Mouse (Mus musculus) stomach, postnatal 0 days (tissue): ENCODE results near the gene Zfp750. TPM values are rescaled to one million over a fixed set of nuclear protein-coding genes. Genes with fewer than 3 reads are reported as not detected.
A peak's percentile ranks its signal among the peaks of the same experiment; 100 is the strongest.

Source experiments
- ATAC-seq: fragments of 200-750 bp; cut with Nextera tagmentation; 2 replicates; pipeline ENCODE4 v1.8.0; 2017; ENCODE audit not compliant: low FRiP score, low TSS enrichment
- DNase-seq: peaks from one replicate; pipeline ENCODE4 v3.0.0-alpha.2; 2016; ENCODE audit warnings: low spot score
- H3K27ac ChIP-seq: fragments of 300-500 bp; sonication (generic); replicated peaks from 2 replicates; pipeline ENCODE4 v1.5.1; 2014; ENCODE audit warnings: mild to moderate bottlenecking, control low read depth
- H3K27me3 ChIP-seq: fragments of 300-500 bp; sonication (generic); 2 replicates; pipeline ENCODE4 v1.6.1; 2014; ENCODE audit warnings: low read length; ENCODE audit not compliant: control insufficient read depth, insufficient read depth
- H3K36me3 ChIP-seq: fragments of 300-500 bp; sonication (generic); 2 replicates; pipeline ENCODE4 v1.6.1; 2014; ENCODE audit warnings: low read length, mixed read lengths; ENCODE audit not compliant: control insufficient read depth, insufficient read depth
- H3K4me1 ChIP-seq: fragments of 300-500 bp; sonication (generic); replicated peaks from 2 replicates; pipeline ENCODE4 v1.6.1; 2014; ENCODE audit warnings: antibody characterized with exemption; ENCODE audit not compliant: control insufficient read depth, insufficient read depth
- H3K4me2 ChIP-seq: fragments of 300-500 bp; sonication (generic); replicated peaks from 2 replicates; pipeline ENCODE4 v1.6.1; 2014; ENCODE audit warnings: low read depth, mild to moderate bottlenecking, control low read depth, moderate library complexity
- H3K4me3 ChIP-seq: fragments of 300-500 bp; sonication (generic); 2 replicates; pipeline ENCODE4 v1.5.1; 2014; ENCODE audit warnings: low read depth, low read length, control low read depth
- H3K9ac ChIP-seq: fragments of 300-500 bp; sonication (generic); 2 replicates; pipeline ENCODE4 v1.6.1; 2014; ENCODE audit warnings: mild to moderate bottlenecking, low read length, control low read depth, mixed read lengths
- H3K9me3 ChIP-seq: fragments of 300-500 bp; sonication (generic); 2 replicates; pipeline ENCODE4 v1.6.1; 2016; ENCODE audit warnings: low read length; ENCODE audit not compliant: control insufficient read depth
- CTCF ChIP-seq: IDR thresholded peaks from 2 replicates; pipeline ENCODE4 v1.5.1; 2016; ENCODE audit warnings: antibody characterized with exemption, low read depth, mild to moderate bottlenecking, moderate library complexity
- EP300 ChIP-seq: optimal IDR thresholded peaks from 2 replicates; pipeline ENCODE3; 2016; ENCODE audit warnings: antibody characterized with exemption
- WGBS: fragments of 180-500 bp; shearing (Covaris S2); extraction: QIAGEN DNeasy Blood & Tissue Kit; methylation state at CpG from one replicate; pipeline ENCODE4 v1.1.7; 2014; 5-methylcytosine and 5-hydroxymethylcytosine counted together
- polyA plus RNA-seq: library from polyadenylated mRNA; unstranded; fragments of >200 nt; fragmentation: Nextera tagmentation; extraction: Ambion mirVana; gene quantifications from 2 replicates; pipeline ENCODE4 v1.2.1, GENCODE M21; 2015

Gene Zfp750
- polyA plus RNA-seq, 1 experiment from 2014 or later, result 19.2 TPM

GRCm38 (mm10) chr11:121524191-121524590 lies 5.1 kb upstream of the Zfp750 start:
- Histone ChIP-seq H3K27me3 (no peaks in the 10 kb centered on the region), H3K9me3 (no peaks in the 10 kb centered on the region), H3K9ac (no peak overlapping the region), H3K27ac (no peak overlapping the region), H3K36me3 (no peaks in the 10 kb centered on the region), H3K4me2 (no peak overlapping the region), H3K4me1 (no peaks in the 10 kb centered on the region), H3K4me3 (no peak overlapping the region)
- ATAC-seq (no peak), DNase-seq (no peak)
- TF ChIP-seq CTCF, result no peak
- no peak for TF ChIP-seq EP300
- WGBS, result 61% methylated on average over 7 of the region's 7 CpGs

- Histone ChIP-seq H3K9ac (no peak overlapping the region), H3K27ac (no peak overlapping the region), H3K9me3 (no peaks in the 10 kb centered on the region), H3K4me3 (no peak overlapping the region), H3K27me3 (no peaks in the 10 kb centered on the region), H3K36me3 (no peaks in the 10 kb centered on the region), H3K4me2 (no peak overlapping the region), H3K4me1 (0 out of 2 replicates have a peak, but pooled peaks cover 5% of the 10 kb centered on the region)
- WGBS, result 85% methylated on average over 4 of the region's 4 CpGs
- no peak for ATAC-seq
- TF ChIP-seq EP300 (no peak), CTCF (no peak)
- DNase-seq, result no peak
Observed at GRCm38 (mm10) chr11:121522156-121522762, 3.1 kb upstream of the Zfp750 start.

DNA sequence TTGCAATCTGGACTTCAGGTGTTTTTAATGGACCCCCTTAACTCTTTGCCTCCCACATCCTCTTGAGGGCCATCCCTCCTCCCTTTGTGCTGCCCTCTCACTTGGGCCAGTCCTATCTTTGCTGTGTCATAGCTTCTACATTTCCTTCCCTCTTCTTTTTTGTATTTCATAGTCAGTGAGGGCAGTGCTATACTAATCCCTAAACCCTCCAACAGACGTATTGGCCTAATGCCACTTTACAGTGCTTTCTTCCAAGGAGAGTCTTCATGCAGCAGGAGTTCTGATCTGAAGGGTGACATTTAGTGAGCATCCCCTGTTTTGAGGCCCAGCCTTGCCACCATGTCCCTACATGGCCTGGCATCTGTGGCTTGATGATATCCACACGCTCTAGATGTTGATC lies 1.6 kb upstream of the Zfp750 start:
- Histone ChIP-seq H3K27ac (no peak overlapping the region), H3K9me3 (no peaks in the 10 kb centered on the region), H3K9ac (no peak overlapping the region), H3K27me3 (no peaks in the 10 kb centered on the region), H3K4me3 (no peak overlapping the region), H3K4me2 (no peak overlapping the region), H3K4me1 (0 out of 2 replicates have a peak, but pooled peaks cover 5% of the 10 kb centered on the region), H3K36me3 (no peaks in the 10 kb centered on the region)
- ATAC-seq, result no peak
- no peak for DNase-seq
- TF ChIP-seq EP300 (no peak), CTCF (no peak)
- 73% methylated on average over 2 of the region's 2 CpGs for whole genome bisulfite sequencing

GRCm38 (mm10) chr11:121519703-121520102 lies 570 bp upstream of the Zfp750 start:
- Histone ChIP-seq H3K27me3 (no peaks in the 10 kb centered on the region), H3K4me3 (peak overlapping the region; percentile 34; the same call in 1 of the 2 replicates), H3K4me2 (peak overlapping the region; percentile 32; the same call in 1 of the 2 replicates), H3K27ac (peak overlapping the region; percentile 65), H3K9ac (peak overlapping the region; percentile 47; the same call in 1 of the 2 replicates), H3K9me3 (no peaks in the 10 kb centered on the region), H3K4me1 (0 out of 2 replicates have a peak, but pooled peaks cover 5% of the 10 kb centered on the region), H3K36me3 (no peaks in the 10 kb centered on the region)
- no peak for DNase-seq
- ATAC-seq, result no peak
- 64% methylated on average over 7 of the region's 7 CpGs for whole genome bisulfite sequencing
- TF ChIP-seq CTCF (no peak), EP300 (no peak)

- Histone ChIP-seq H3K4me1 (0 out of 2 replicates have a peak, but pooled peaks cover 5% of the 10 kb centered on the region), H3K4me3 (peak overlapping the region; percentile 29), H3K27ac (peak overlapping the region; percentile 88), H3K4me2 (peak overlapping the region; percentile 38), H3K9ac (peak overlapping the region; percentile 18), H3K27me3 (no peaks in the 10 kb centered on the region), H3K36me3 (no peaks in the 10 kb centered on the region), H3K9me3 (no peaks in the 10 kb centered on the region)
- peak; percentile 52 for DNase-seq
- no peak for TF ChIP-seq CTCF
- TF ChIP-seq EP300, result no peak
- 64% methylated on average over 17 of the region's 17 CpGs for WGBS
- ATAC-seq, result peak; percentile 38; the same call in 1 of the 2 replicates
Observed at GRCm38 (mm10) chr11:121517687-121518465, 1.3 kb downstream of the Zfp750 start.
